Mouse (Mus musculus): ENCODE data around the gene Ankrd22.
"Not testable (repeated sequence)": the region's sequence is repeated elsewhere in the genome, so short reads cannot be mapped to it uniquely, and the experiment has no call there.

The Ankrd22 gene

GRCm38 (mm10) chr19:34165891-34166290 lies at the start of gene Ankrd22:
Gene Ankrd22 (minus strand): TSS chr19:34166053.
- no peak for DNase-seq

DNA sequence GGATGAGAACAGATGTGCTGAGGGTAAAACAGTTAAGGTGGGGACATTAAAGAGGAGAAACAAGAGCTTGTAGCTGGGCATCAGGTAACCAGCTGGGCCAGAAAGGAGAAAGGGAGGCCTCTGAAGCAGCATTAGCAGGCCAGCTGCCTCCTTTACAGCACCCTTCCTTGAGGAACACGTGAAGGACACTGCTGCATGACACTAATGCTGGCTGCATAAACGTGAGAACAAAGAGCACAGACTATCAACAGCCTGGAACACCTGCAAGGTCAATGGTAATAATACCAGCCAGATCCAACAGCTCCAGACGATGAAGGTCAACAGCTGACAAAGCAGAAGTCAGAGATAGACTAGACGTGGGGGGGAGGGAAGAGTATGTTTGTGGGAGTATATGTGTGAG lies 48.3 kb upstream of the Ankrd22 start:
- no peak for DNase-seq

DNA sequence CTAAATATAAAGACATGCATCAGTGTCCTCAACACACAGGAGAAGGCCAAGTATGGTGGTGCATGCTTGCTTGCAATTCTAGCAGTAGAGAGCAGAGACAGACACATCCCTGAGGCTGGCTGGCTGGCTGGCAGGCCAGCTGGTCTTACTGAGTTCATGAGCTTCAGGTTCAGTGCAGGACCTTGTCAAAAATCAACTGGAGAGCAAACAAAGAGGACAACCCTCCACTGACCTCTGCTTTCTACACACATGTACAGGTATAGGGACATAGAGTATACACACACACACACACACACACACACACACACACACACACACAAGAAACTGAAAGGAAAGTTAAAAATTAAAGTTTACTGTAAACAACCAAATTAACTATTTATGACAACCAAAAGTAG lies 47.4 kb upstream of the Ankrd22 start:
- DNase-seq, result no peak

GRCm38 (mm10) chr19:34212489-34213250 lies 46.8 kb upstream of the Ankrd22 start:
- no peak for DNase-seq

DNA sequence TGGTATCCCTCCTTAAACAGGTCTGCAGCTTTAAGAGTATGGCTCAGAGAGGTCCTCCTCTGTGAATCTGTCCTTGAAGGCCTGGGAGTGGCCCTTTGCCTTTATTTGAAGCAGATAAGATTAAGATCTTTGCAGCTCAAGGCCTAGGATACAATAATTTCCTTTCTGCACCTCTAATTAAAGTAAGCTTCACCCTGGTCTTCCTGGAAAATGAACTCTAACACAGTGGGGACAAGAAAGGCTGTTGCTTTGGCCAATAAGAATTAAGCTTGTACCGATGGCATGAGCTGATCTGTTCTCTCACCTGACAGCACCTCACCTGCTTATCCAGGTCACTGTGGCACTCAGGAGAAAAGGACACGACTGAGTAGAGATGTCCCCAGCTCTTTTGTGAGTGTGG lies 45.0 kb upstream of the Ankrd22 start:
- no peak for DNase-seq

DNA sequence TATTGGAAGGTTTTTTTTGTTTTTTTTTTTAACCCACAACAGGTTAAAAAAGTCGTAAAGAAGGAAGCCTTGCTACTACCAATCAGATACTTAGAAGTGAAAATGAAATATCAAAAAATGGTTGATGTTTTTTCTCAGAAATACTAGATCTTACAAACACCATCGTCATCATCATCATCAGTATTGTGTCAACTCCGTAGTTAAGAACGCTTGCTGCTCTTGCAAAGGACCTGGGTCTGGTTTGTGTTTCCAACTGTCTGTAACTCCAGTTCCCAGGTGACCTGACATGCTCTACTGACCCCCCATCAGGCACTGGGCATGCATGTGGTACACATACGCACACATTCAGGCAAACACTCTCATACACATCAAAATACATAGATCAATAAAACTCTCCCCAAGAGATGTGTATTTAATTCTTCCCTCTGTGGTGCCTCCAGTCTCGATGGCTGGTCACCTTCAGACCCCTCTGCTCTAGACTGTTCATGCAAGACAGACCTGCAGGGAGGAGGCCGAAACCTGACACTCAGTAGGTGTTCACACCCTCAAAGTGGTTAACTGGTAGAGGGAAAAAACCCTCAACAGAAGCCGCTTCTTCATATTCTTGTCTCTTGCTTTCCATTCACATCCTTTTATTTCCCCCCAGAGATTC lies 44.2 kb upstream of the Ankrd22 start:
- no peak for DNase-seq

- DNase-seq, result no peak
Observed at GRCm38 (mm10) chr19:34209031-34209430, 43.2 kb upstream of the Ankrd22 start.

GRCm38 (mm10) chr19:34206760-34207440 lies 41.0 kb upstream of the Ankrd22 start:
- no peak for DNase-seq

DNA sequence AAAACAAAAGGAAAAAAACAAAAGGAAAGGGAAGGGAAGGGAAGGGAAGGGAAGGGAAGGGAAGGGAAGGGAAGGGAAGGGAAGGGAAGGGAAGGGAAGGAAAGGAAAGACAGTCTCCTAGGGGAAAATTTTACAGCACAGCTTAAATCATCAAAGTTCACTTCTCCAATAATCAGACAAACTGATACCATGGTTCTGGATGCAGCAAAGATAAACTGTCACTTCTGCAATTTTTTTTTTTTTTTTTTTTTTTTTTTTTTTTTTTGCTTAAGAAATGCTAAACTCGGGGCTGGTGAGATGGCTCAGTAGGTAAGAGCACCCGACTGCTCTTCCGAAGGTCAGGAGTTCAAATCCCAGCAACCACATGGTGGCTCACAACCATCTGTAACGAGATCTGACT lies 40.3 kb upstream of the Ankrd22 start:
- DNase-seq, result not testable (repeated sequence)

DNA sequence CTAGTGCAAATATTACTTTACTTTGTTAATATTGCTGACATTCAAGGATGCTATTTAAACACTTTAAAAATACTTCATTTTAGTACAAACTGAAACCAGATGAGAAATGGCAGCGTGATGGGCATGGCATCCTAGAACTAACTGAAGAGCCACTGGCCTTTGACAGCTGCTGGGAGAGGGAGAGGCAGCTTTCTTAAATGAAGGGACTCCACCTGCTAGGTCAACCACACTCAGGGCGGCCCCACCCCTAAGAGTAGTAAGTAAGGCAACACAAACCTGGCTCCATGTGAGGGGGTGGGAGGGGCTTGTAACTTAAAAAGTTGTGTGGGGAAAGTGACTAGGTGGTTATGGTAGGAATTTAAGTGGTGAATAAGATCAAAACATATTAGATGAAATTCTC lies 36.8 kb upstream of the Ankrd22 start:
- no peak for DNase-seq

GRCm38 (mm10) chr19:34199488-34199887 lies 33.6 kb upstream of the Ankrd22 start:
- no peak for DNase-seq

GRCm38 (mm10) chr19:34198901-34199300 lies 33.0 kb upstream of the Ankrd22 start:
- DNase-seq, result no peak

DNA sequence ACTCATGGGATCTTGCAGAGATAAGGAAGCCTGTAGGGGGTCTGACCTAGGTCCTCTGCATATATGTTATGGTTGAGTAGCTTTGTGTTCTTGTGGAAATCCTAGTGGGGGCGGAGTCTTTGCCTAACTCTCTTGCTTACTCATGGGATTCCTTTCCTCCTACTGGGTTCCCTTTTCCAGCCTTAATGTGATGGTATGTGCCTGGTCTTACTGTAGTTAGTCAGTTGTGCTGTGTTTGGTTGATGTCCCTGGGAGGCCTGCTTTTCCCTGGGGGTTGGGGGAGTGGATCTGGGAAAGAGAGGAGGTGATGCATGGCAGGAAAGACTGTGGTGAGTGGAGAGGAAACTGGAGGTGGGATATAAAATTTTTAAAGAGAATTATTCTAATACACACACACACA lies 32.2 kb upstream of the Ankrd22 start:
- no peak for DNase-seq

DNA sequence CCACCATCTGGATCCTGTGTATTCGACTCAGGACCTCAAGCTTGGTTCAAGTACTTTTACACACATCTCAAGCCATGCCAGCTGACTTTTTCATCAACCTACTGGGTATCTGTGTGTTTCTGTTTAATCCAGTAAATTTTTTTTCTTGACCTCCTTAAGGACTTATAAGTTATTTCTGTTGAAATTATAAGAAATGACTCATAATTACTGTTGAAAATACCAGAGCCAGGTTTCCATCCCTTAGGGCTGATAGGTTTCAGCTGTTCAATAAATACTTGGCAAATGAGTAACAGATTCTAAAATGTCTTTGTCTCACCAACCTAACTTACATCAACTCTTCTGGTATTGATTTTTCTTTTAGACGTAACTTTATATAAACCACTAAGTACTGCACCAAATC lies 29.2 kb upstream of the Ankrd22 start:
- DNase-seq, result no peak

DNA sequence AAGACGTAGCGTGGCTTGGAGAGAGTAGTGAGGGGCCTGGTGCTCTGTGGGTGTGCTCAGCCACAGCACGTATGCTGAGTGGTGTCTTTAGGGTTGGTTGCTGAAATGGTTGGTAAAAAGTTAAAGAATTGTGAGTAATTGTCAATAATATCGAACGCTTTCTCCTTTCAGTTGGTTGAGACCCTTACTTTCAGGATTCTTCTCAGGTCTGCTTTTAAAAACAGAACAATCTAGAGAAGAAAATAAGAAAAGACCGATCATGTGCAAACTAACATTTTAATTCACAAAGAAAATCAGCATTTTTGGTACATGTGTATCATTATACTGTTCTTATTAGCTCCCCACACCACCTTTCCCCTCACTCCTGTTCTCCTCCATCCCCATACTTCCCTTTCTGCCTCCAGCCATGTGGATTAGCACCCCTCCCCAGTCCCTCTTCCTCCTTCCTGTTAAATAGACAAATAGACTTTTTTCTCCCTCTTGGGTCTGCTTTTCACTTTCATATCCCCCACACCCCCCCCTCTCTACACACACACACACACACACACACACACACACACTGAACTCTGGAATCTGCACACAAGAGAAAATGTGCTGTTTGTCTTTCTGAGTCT lies 28.4 kb upstream of the Ankrd22 start:
- DNase-seq, result no peak

GRCm38 (mm10) chr19:34193683-34194082 lies 27.8 kb upstream of the Ankrd22 start:
- no peak for DNase-seq

DNA sequence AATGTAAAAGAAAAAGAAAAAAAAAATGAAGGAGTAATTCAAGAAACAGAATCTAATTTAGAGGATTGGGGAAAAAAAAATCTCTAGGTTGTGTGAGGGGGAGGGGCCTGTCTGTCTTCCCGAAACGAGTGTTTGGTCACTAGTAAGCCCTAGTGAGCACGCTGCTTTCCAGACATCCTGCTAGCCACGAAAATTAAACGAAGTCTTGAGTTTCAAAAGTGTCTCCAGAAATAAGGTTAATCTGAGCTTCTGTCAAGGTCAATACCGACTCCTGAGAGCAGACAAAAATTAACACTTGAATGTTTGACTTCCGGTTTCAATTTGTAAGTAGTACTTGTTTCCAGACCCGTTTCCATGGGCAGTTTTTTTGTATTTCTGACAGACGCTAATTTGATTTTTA lies 27.3 kb upstream of the Ankrd22 start:
- DNase-seq, result peak; percentile 9 to 18

DNA sequence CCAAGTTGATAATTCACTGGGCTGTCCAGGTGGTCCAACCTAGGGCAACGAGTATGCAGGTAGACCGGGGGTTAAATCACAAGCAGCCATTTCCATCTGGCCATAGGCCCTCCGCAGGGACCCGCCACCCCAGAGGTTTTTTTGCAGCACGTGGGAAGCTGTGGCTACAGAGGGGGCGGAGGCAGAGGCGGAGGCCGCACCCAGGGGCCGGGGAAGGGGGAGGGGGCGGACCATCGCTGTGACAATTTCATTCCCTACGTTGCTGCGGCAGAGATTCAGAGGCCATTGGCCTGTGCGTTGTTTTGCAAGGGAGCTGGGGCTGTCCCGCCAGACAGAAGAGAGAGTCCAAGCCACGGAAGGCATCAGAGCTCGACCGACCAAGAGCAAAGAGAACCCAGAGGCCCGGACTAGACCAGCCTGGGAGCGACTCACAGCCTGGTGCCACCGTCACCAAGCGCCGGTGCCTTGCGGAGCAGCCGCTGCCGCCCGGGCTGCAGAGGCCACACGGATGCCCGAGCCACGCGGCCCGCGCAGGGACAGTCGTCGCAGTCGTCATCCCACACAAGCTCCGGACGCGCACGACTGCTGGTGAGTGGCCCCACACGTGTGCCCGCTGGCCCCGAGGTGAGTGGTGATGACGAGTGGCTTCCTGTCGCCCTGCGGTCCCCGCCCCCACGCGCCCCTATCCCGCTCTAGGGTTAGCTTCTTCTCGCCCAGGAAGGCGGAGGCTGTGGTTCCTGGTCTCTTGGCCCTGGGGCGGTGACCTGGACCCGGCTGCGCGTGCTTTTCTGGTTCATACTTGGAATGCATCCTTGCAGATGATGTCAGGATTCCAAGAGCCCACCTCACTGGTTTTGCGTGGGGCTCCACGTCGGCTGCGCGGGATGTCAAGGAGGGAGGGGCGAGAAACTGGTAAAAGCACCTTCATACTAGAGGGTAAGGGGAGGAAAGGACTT lies 26.4 kb upstream of the Ankrd22 start, which contains the start of gene Stambpl1:
Gene Stambpl1, plus strand, starts transcription at position 222 of the 956 bp plus-strand sequence.
- DNase-seq, result peak; percentile 54 to 58

- no peak for DNase-seq
Observed at GRCm38 (mm10) chr19:34191645-34192007, 25.8 kb upstream of the Ankrd22 start.

- no peak for DNase-seq
Observed at GRCm38 (mm10) chr19:34186845-34187244, 21.0 kb upstream of the Ankrd22 start.

DNA sequence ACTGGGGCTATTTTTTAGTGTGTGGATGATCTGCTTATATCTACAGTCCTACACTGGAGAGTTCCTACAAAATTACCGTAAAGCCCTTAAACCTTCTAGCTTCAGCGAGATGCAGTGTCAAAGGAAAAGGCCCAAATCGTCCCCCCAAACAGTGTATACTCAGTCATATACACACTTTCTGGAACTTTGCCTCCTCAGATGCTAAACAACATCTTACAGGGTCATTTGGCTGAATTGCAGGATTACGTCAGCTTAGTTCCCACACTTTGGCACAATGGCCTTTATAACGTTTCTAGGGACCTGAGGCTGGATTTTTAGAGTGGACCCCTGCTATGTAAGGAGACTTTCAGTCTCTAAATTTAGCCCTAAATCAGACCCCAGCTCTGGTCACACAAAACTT lies 16.6 kb upstream of the Ankrd22 start:
- DNase-seq, result no peak

GRCm38 (mm10) chr19:34181234-34181633 lies 15.4 kb upstream of the Ankrd22 start:
- DNase-seq, result no peak

All from kidney, adult 8-10 months (tissue).